Mouse (Mus musculus) A20 (cell line): ENCODE data around the gene Pdzd8.

Experiments used
- DNase-seq: peaks from one replicate; pipeline ENCODE4 v3.0.0-alpha.2; 2011; ENCODE audit warnings: low read depth, low spot score

Pdzd8 gene

DNA sequence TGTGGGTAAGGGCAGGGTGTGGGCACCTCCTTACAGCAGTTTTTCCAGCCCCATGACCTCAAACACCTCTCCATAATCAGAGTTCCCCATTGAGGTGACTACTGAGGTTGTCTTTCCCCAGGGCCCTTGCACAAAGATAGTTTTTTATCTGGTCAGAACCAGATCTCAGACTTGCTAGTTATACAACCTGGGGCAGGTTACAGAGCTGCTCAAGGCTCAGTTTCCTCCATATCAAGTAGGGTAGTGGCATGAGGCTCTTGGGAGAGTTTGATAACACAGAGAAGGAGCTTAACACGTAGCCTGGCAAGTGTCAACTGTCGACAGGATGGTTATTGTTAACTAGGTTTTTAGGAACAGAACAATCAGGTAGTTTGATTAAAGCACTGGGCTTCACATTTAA, 9.3 kb upstream of the Pdzd8 start:
- DNase-seq, result no peak

GRCm38 (mm10) chr19:59352760-59353159, 7.2 kb upstream of the Pdzd8 start:
- no peak for DNase-seq

GRCm38 (mm10) chr19:59351151-59351889, 5.7 kb upstream of the Pdzd8 start:
- no peak for DNase-seq

DNA sequence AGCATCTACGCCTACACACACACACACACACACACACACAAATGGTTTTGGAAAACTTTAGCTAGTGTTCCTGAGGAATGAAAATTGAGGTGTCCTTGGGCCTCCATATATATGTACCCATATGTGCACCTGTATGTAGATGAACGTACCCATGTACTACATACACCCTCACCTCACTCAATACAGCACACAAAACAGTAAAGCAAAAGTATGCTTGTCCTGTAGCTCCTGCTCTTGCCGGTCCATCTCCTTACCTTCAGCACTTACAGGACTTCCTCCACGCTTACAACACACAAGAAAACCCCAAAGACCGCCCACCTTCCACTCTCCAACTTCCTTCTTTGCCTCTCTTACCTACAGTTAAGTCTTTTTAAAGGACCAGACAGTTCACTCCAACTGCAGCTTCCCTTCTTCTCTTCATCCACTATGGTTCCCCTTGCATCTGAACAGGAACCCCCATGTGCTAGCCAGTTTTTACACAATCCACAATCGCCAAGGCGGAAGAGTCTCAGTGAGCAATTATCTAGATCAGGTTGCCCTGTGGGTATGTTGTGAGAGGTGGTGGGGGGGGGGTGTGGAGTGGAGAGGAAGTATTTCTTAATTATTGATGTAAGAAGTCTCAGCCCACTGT, 4.8 kb upstream of the Pdzd8 start:
- DNase-seq, result no peak

- no peak for DNase-seq
These were observed 3.9 kb upstream of the Pdzd8 start for GRCm38 (mm10) chr19:59349329-59349960.

DNA sequence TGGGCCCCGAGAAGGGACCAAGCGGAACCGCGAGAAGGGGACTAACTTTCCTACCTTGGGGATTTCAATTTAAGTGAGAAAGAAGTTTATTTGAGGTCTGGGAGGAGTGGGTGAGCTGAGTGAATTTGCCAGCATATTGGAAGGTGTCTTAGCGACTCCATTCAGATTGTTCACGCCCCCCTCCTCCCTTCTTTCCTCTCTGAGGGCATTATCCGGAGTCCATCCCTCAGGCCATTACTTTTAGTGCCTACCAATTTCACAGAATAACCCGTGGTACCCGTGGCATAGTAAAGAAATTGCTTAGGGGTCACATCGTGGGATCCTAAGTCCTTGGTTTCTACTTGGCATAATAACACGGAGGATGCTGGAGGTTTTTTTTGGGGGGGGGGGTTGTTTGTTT, 745 bp upstream of the Pdzd8 start:
- DNase-seq, result no peak

- DNase-seq, result peak; percentile 76
These were observed 411 bp downstream of the Pdzd8 start for GRCm38 (mm10) chr19:59345081-59345657.

- DNase-seq, result peak; percentile 62
These were observed 1.3 kb downstream of the Pdzd8 start for GRCm38 (mm10) chr19:59344304-59344711.

- peak; percentile 31 for DNase-seq
These were observed 2.6 kb downstream of the Pdzd8 start for GRCm38 (mm10) chr19:59342964-59343363.

DNA sequence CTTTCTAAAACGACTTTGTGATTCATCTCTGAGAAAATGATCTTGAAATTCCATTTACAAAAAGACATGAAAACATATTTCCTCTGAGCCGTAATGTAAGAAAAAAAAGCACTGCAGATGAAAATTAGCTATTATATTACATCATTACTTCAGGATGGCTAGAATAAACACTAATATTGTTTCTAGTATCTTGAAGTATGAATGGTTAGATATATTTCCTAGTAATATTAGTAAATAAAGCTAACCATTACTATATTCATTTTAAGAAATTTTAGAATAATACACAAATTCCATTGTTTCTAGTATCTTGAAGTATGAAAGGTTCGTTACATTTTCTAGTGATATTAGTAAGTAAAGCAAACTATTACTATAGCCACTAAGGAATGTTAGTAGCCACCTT, 5.7 kb downstream of the Pdzd8 start:
- DNase-seq, result no peak

- no peak for DNase-seq
These were observed 7.5 kb downstream of the Pdzd8 start for GRCm38 (mm10) chr19:59337872-59338681.

DNA sequence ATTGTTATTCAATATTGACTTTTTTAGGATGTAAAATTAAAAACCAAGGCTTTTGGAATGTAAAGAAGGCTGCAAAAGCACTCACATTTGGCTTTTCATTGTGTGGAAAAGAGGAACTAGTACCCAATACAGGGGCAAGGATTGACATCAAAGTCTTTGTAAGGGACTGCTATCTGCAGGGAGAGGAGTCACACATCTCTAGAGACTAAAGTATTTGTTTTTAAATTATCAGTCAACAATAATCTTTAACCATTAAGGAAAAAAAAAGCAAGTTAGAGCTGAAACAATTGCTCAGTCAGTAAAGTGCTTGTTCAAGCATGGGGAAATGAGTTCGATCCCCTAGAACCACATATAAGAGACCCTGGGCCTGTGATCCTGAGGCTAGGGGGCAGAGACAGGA, 8.9 kb downstream of the Pdzd8 start:
- DNase-seq, result no peak

DNA sequence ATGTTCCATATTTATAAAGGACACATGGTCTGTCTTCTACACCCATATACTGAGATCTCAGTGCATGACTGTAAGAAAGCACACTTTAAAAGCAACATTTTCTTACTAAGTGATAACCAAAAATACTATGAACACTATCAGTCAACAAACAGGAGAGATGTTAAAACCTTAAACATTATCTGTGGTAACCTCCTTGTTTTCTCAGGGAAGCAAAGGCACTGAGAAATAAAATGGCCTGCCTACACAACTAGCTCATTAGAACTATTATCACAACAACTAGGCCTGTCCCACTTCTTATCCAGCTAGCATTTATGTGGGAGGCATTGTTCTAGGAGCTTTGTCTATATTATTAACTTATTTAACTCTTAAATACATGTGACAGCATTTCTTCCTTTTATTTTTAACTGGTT, 14.8 kb downstream of the Pdzd8 start:
- DNase-seq, result no peak

DNA sequence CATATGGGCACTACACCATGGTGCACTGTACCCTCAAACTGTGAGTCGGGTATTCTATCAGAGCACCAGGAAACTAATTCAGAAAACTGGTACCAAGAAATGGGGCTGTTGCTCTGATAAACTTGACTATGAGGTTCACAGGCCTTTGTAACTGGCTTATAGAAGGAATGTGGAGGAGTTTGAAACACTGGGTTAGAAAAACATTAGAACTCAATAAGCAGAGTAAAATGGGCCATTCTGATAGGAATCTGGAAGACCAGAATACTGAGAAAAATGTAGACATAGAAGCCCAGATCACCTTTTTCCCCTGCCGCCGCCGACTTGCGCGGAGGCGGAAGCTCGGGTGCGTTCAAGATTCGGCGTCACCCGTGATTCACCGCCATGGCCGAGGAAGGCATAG, 23.6 kb downstream of the Pdzd8 start, which contains the start of gene Rps12-ps3:
Rps12-ps3 (plus strand) TSS at position 301 of the 400 bp plus-strand sequence.
- no peak for DNase-seq

DNA sequence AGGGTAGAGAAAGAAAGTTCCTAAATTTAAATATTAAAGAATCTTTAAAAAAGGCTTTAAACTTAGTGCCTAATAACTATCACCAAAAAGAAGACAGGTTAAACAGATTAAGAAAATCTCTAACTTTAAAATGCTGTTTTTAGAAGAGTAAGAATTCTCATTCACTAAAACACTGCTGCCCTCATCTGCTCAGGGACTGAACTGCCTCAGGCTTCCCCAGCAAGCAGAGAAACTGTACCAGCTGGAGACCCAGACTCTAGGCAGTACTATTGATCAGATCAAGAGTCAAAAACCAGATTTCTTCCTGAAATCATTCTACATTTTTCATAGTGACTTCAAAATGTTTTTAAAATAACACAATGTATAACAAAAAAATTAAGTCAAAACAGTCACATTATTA, 29.0 kb downstream of the Pdzd8 start:
- DNase-seq, result peak; percentile 43

DNA sequence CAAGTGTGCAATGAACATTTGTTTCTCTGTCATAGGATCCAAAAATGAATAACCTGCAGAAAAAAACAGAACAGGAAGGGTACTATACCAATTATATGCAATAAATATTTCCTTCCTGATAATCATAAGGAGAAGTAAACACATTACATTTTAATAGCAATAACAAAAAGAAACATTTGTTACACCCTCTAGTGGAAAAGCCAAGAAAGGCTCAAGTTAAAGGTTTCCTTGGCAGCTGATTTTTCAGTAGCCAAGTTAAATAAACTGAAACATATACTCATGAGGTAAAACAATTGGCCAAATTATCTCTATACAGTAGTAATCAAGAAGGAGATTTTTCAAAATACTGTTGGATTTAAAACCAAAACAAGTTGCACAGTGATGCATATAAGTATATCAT, 30.3 kb downstream of the Pdzd8 start:
- peak; percentile 10 for DNase-seq

GRCm38 (mm10) chr19:59292183-59292839, 53.3 kb downstream of the Pdzd8 start:
- no peak for DNase-seq

DNA sequence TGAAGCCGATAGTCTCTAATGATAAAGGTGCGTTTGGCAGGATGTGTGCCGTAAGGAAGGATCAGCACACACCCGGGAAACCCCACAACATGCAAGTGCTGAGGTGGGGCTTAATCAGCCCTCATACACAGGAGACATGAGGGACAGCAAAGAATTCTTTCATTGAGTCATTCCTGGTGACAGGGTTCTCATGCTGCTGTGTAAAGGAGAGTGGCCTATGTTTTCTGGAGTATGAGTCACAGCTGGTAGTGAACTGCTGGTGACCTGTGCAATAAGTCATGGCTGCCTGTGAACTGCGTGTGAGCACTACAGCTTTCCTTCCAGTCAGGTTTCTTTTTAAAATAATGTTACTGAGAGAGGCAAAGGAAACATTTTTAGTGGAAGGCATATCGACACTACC, 55.8 kb downstream of the Pdzd8 start:
- DNase-seq, result no peak

DNA sequence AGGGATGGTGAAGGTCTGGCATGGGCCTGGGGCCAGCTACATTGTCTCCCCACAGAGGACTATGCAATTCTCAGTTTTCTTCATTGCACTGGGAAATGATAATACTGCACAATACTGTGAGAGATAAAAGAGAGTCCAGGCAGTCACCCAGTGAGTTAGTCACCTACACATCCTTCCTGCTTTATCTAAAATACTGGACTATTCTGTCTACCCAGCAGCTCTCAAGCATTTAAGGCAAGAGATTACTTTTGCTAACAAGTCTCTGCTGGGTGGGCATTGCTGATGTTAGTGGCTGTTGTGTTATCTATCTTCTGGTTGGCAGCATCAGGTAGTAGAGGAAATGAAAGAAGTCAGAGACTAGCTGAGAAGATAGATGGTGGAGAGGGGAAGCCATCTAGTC, 56.5 kb downstream of the Pdzd8 start:
- no peak for DNase-seq

GRCm38 (mm10) chr19:59282001-59282400, 63.6 kb downstream of the Pdzd8 start:
- DNase-seq, result no peak

- DNase-seq, result no peak
These were observed 64.7 kb downstream of the Pdzd8 start for GRCm38 (mm10) chr19:59280841-59281240.
